Mouse (Mus musculus) kidney, adult 9 months (tissue): Measurements from ENCODE around the gene Dlgap4.
"Not testable (repeated sequence)": the region's sequence is repeated elsewhere in the genome, so short reads cannot be mapped to it uniquely, and the experiment has no call there.

Source experiments
- DNase-seq: peaks from one replicate; pipeline ENCODE4 v3.0.0; 2022

Dlgap4 gene

GRCm38 (mm10) chr2:156779036-156779435 lies 165.5 kb downstream of the Dlgap4 start:
- DNase-seq, result no peak

- DNase-seq, result no peak
Observed at GRCm38 (mm10) chr2:156779488-156779887, 166.0 kb downstream of the Dlgap4 start.

GRCm38 (mm10) chr2:156780129-156780528 lies 166.6 kb downstream of the Dlgap4 start:
- no peak for DNase-seq

- DNase-seq, result no peak
Observed at GRCm38 (mm10) chr2:156780752-156781151, 167.2 kb downstream of the Dlgap4 start.

GRCm38 (mm10) chr2:156781281-156781680 lies 167.8 kb downstream of the Dlgap4 start:
- DNase-seq, result no peak

GRCm38 (mm10) chr2:156781836-156782480 lies 168.5 kb downstream of the Dlgap4 start:
- DNase-seq, result no peak

GRCm38 (mm10) chr2:156782481-156783348 lies 169.2 kb downstream of the Dlgap4 start:
- DNase-seq, result no peak

GRCm38 (mm10) chr2:156783349-156783728 lies 169.8 kb downstream of the Dlgap4 start:
- no peak for DNase-seq

GRCm38 (mm10) chr2:156784016-156784585 lies 170.6 kb downstream of the Dlgap4 start:
- no peak for DNase-seq

- no peak for DNase-seq
Observed at GRCm38 (mm10) chr2:156784891-156785290, 171.4 kb downstream of the Dlgap4 start.

- DNase-seq, result not testable (repeated sequence)
Observed at GRCm38 (mm10) chr2:156786369-156786768, 172.9 kb downstream of the Dlgap4 start.

- no peak for DNase-seq
Observed at GRCm38 (mm10) chr2:156787090-156787775, 173.7 kb downstream of the Dlgap4 start.

- DNase-seq, result no peak
Observed at GRCm38 (mm10) chr2:156787776-156788105, 174.2 kb downstream of the Dlgap4 start.

GRCm38 (mm10) chr2:156788836-156789235 lies 175.3 kb downstream of the Dlgap4 start:
- DNase-seq, result no peak

GRCm38 (mm10) chr2:156798516-156798915 lies 185.0 kb downstream of the Dlgap4 start:
- peak; percentile 71 for DNase-seq

GRCm38 (mm10) chr2:156801045-156801444 lies 187.5 kb downstream of the Dlgap4 start:
- no peak for DNase-seq

GRCm38 (mm10) chr2:156802116-156802515 lies 188.6 kb downstream of the Dlgap4 start:
- DNase-seq, result not testable (repeated sequence)

GRCm38 (mm10) chr2:156803698-156804372 lies 190.3 kb downstream of the Dlgap4 start:
- DNase-seq, result no peak

GRCm38 (mm10) chr2:156804589-156804988 lies 191.1 kb downstream of the Dlgap4 start:
- DNase-seq, result no peak

GRCm38 (mm10) chr2:156806886-156807285 lies 193.4 kb downstream of the Dlgap4 start:
- DNase-seq, result no peak

GRCm38 (mm10) chr2:156809579-156809978 lies 196.1 kb downstream of the Dlgap4 start:
- peak; percentile 75 for DNase-seq

- DNase-seq, result peak; percentile 49
Observed at GRCm38 (mm10) chr2:156810716-156811115, 197.2 kb downstream of the Dlgap4 start.

GRCm38 (mm10) chr2:156811556-156811955 lies 198.1 kb downstream of the Dlgap4 start:
- DNase-seq, result no peak
